Mouse (Mus musculus) right cerebral cortex, postnatal 36 days (tissue): ENCODE results near the gene Psmc1.

Experiments
- DNase-seq, 2 experiments: peaks; one replicate each; pipeline ENCODE4 v3.0.0; 2022; ENCODE audit warnings: low spot score in 2 of 2, mixed read lengths in 1 of 2

The Psmc1 gene

GRCm38 (mm10) chr12:100172481-100172880, 62.5 kb downstream of the Psmc1 start:
- DNase-seq: no peak
